Mouse (Mus musculus) urinary bladder, adult 2 months (tissue): ENCODE data around the gene Nav2. TPM values are rescaled to one million over a fixed set of nuclear protein-coding genes. Genes with fewer than 3 reads are reported as not detected.

Experiments used
- DNase-seq: peaks from one replicate; pipeline ENCODE4 v3.0.0; 2022; ENCODE audit warnings: low spot score
- polyA plus RNA-seq: library from polyadenylated mRNA; depleted of rRNA; stranded (reverse); fragments of >200 nt; gene quantifications from 2 replicates; pipeline ENCODE4 v1.2.3, GENCODE M21; 2012

Gene Nav2
- polyA plus RNA-seq, 1 experiment = 4.6 TPM

- no peak for DNase-seq
Observed at GRCm38 (mm10) chr7:49616258-49616735, 707.8 kb downstream of the Nav2 start.

GRCm38 (mm10) chr7:49617087-49617486, 708.6 kb downstream of the Nav2 start:
- DNase-seq = no peak

GRCm38 (mm10) chr7:49620160-49620559, 711.6 kb downstream of the Nav2 start:
- no peak for DNase-seq

- DNase-seq = no peak
Observed at GRCm38 (mm10) chr7:49631885-49632284, 723.4 kb downstream of the Nav2 start.

- no peak for DNase-seq
Observed at GRCm38 (mm10) chr7:49632391-49632790, 723.9 kb downstream of the Nav2 start.

GRCm38 (mm10) chr7:49633375-49633956, 725.0 kb downstream of the Nav2 start:
- no peak for DNase-seq

- no peak for DNase-seq
Observed at GRCm38 (mm10) chr7:49634291-49635073, 726.0 kb downstream of the Nav2 start.

GRCm38 (mm10) chr7:49635074-49635621, 726.6 kb downstream of the Nav2 start:
- DNase-seq = no peak

GRCm38 (mm10) chr7:49635971-49636370, 727.5 kb downstream of the Nav2 start:
- DNase-seq = no peak

- DNase-seq = no peak
Observed at GRCm38 (mm10) chr7:49636491-49637115, 728.1 kb downstream of the Nav2 start, which contains the start of gene Dbx1. TSS of gene Dbx1 (minus strand) at chr7:49636849.

- DNase-seq = no peak
Observed at GRCm38 (mm10) chr7:49637281-49637680, 728.8 kb downstream of the Nav2 start.

- DNase-seq = no peak
Observed at GRCm38 (mm10) chr7:49637851-49638663, 729.5 kb downstream of the Nav2 start.

- no peak for DNase-seq
Observed at GRCm38 (mm10) chr7:49638941-49639776, 730.6 kb downstream of the Nav2 start.

GRCm38 (mm10) chr7:49639864-49640708, 731.6 kb downstream of the Nav2 start:
- DNase-seq = no peak

GRCm38 (mm10) chr7:49640709-49641305, 732.3 kb downstream of the Nav2 start:
- no peak for DNase-seq
